Mouse (Mus musculus): ENCODE measurements at regions not wholly inside any gene's neighbourhood (a gene's known extent, or its start where the extent isn't known, plus 50 kb on each side); places are given as distances from the start of the nearest gene placed in this dataset.

- no peak for TF ChIP-seq CTCF (conservative IDR thresholded peaks at IDR 0.05; ENCODE audit: low read length)
- peak; percentile 74; the same call in 1 of the 2 replicates for TF ChIP-seq POU5F1 (IDR thresholded peaks at IDR 0.05; ENCODE audit: borderline replicate concordance, low read length)
- TF ChIP-seq NANOG (IDR thresholded peaks at IDR 0.05; ENCODE audit: borderline replicate concordance, low read length) = peak; percentile 97
Observed at GRCm38 (mm10) chr7:58225713-58226112, 430.3 kb upstream of the Atp10a start.

Measured in E14TG2a.4 (cell line).